Mouse (Mus musculus): ENCODE results near the gene Dlg1. TPM values are rescaled to one million over a fixed set of nuclear protein-coding genes. Genes with fewer than 3 reads are reported as not detected.

Dlg1 gene
- polyA plus RNA-seq, 1 experiment from 2014 or later = 13.3 TPM

DNA sequence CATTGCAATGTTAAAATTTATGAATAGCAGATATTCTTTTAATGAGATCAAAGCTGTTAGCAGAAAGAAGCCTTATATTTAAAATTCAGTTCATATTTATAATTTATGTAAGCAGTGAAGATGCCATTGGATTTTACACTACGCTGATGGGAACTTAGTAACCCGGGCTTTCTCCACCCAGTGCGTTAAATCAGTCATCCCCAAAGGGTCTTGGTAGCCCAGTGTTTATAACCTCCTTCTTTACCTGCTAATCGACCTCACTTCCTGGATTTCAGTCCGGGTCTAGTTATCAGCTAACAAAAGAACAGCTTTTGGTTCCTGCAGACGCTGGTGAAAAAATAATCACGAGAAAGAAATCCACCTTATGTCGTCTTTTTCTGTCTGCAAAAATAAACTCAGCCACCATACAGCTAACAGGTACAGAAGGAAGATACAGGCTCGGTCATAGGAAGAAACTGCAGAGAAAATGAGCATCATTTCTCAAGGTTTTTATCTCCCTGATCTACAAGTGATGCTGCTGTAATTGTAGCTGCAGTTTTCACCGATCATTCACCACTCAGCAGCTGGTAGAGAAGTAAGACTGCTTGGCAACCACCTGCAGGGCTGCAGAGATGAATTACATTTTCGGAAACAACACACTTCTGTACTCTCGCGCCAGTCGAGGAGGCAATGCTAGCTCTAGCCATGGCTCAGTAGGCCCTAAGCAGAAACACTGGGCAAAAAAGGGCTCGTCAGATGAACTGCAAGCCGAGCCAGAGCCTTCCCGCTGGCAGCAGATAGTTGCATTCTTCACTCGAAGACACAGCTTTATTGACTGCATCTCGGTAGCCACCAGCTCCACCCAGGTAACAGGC lies 91.2 kb downstream of the Dlg1 start:
- no peaks in the 10 kb centered on the region for H3K27me3 ChIP-seq (replicated peaks)
- peaks cover 13% of the 10 kb centered on the region for H3K4me1 ChIP-seq
- no peaks in the 10 kb centered on the region for H3K9me3 ChIP-seq
- H3K27ac ChIP-seq = peak overlapping the region; percentile 78
- peak overlapping the region; percentile 30 for H3K4me3 ChIP-seq
- 54% methylated on average over 19 of the region's 19 CpGs for WGBS
- peak overlapping the region; percentile 24; the same call in 1 of the 2 replicates for H3K9ac ChIP-seq
- ATAC-seq (replicated peaks) = peak; percentile 62; the same call in 1 of the 2 replicates
- peak overlapping the region; percentile 41 for H3K4me2 ChIP-seq
- H3K36me3 ChIP-seq (replicated peaks) = no peaks in the 10 kb centered on the region

DNA sequence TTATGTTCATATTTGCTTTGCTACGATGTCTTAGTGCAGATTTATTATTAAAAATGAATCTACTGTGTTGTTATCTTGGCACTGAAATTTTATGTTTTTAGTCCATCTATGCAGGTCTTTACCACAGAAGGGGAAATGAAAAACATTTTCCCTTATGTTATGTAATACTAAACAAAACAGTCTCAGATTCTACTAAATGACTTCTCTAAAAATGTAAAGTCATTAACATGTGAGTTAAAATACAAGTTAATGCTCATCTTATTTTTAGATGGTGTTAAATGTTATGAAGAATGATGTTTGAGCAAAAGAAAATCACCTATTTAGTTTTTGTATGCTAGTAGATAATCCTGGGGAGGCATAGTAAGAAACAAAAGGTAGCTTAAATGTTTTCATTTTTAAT lies 91.8 kb downstream of the Dlg1 start:
- Histone ChIP-seq H3K27ac (peak overlapping the region; percentile 78), H3K9ac (0 out of 2 replicates have a peak overlapping the region, but pooled peaks have one; percentile 24), H3K4me2 (peak overlapping the region; percentile 41), H3K27me3 (replicated peaks) (no peaks in the 10 kb centered on the region), H3K9me3 (no peaks in the 10 kb centered on the region), H3K36me3 (replicated peaks) (no peaks in the 10 kb centered on the region), H3K4me3 (peak overlapping the region; percentile 30), H3K4me1 (peaks cover 13% of the 10 kb centered on the region)
- no peak for ATAC-seq (replicated peaks)
- WGBS = 87% methylated on average over 1 of the region's 1 CpGs

- no peaks in the 10 kb centered on the region for H3K27me3 ChIP-seq (replicated peaks)
- H3K9me3 ChIP-seq = no peaks in the 10 kb centered on the region
- H3K4me2 ChIP-seq = no peak overlapping the region; the same call in 1 of the 2 replicates
- no peak overlapping the region for H3K27ac ChIP-seq
- WGBS = 88% methylated on average over 5 of the region's 5 CpGs
- ATAC-seq (replicated peaks) = no peak
- H3K36me3 ChIP-seq (replicated peaks) = no peaks in the 10 kb centered on the region
- H3K4me3 ChIP-seq = no peak overlapping the region
- H3K4me1 ChIP-seq = peaks cover 13% of the 10 kb centered on the region
- H3K9ac ChIP-seq = no peak overlapping the region
Observed at GRCm38 (mm10) chr16:31756436-31756835, 93.2 kb downstream of the Dlg1 start.

DNA sequence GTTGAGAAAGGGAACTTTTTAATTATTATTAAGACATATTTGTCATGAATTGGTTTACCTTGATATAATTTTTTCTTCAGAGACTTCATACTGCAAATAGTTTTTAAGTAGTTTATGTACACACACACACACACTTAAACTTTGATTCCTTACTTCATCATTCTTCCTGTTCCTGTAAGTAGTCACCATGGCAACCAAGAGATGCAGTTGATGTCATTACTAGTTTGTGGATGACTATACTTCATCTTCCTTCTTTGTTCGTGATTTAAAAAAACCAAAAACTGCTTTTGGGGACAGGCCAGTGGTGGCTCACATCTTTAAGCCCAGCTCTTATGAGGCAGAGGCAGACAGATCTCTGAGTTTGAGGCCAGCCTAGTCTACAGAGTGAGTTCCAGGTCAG lies 94.4 kb downstream of the Dlg1 start:
- ATAC-seq (replicated peaks) = no peak
- H3K9ac ChIP-seq = no peak overlapping the region
- no peaks in the 10 kb centered on the region for H3K9me3 ChIP-seq
- 78% methylated on average over 1 of the region's 1 CpGs for WGBS
- no peaks in the 10 kb centered on the region for H3K27me3 ChIP-seq (replicated peaks)
- H3K4me2 ChIP-seq = no peak overlapping the region
- no peaks in the 10 kb centered on the region for H3K36me3 ChIP-seq (replicated peaks)
- peaks cover 13% of the 10 kb centered on the region for H3K4me1 ChIP-seq
- no peak overlapping the region for H3K27ac ChIP-seq
- H3K4me3 ChIP-seq = no peak overlapping the region

GRCm38 (mm10) chr16:31759416-31759815 lies 96.2 kb downstream of the Dlg1 start:
- no peak for ATAC-seq (replicated peaks)
- Histone ChIP-seq H3K4me2 (no peak overlapping the region), H3K4me1 (peaks cover 10% of the 10 kb centered on the region), H3K4me3 (no peak overlapping the region), H3K36me3 (replicated peaks) (no peaks in the 10 kb centered on the region), H3K9ac (no peak overlapping the region), H3K27ac (no peak overlapping the region), H3K27me3 (replicated peaks) (no peaks in the 10 kb centered on the region), H3K9me3 (no peaks in the 10 kb centered on the region)
- WGBS = 74% methylated on average over 6 of the region's 6 CpGs

- peak overlapping the region; percentile 79 for H3K27ac ChIP-seq
- peaks cover 5% of the 10 kb centered on the region; the same call in 1 of the 2 replicates for H3K4me1 ChIP-seq
- no peak overlapping the region for H3K4me3 ChIP-seq
- no peak overlapping the region for H3K9ac ChIP-seq
- no peaks in the 10 kb centered on the region for H3K27me3 ChIP-seq (replicated peaks)
- no peak overlapping the region for H3K4me2 ChIP-seq
- ATAC-seq (replicated peaks) = peak; percentile 77
- no peaks in the 10 kb centered on the region for H3K36me3 ChIP-seq (replicated peaks)
- H3K9me3 ChIP-seq = no peaks in the 10 kb centered on the region
- 73% methylated on average over 6 of the region's 6 CpGs for WGBS
Observed at GRCm38 (mm10) chr16:31766298-31766697, 103.1 kb downstream of the Dlg1 start.

- Histone ChIP-seq H3K36me3 (replicated peaks) (no peaks in the 10 kb centered on the region), H3K4me2 (no peak overlapping the region), H3K4me3 (no peak overlapping the region), H3K27me3 (replicated peaks) (no peaks in the 10 kb centered on the region), H3K4me1 (peaks cover 5% of the 10 kb centered on the region; the same call in 1 of the 2 replicates), H3K9ac (no peak overlapping the region), H3K27ac (peak overlapping the region; percentile 60; the same call in 1 of the 2 replicates), H3K9me3 (no peaks in the 10 kb centered on the region)
- 19% methylated on average over 3 of the region's 3 CpGs for WGBS
- peak; percentile 95 for ATAC-seq (replicated peaks)
Observed at GRCm38 (mm10) chr16:31766715-31767114, 103.5 kb downstream of the Dlg1 start.

GRCm38 (mm10) chr16:31775924-31776323 lies 112.7 kb downstream of the Dlg1 start:
- WGBS = 87% methylated on average over 10 of the region's 10 CpGs
- Histone ChIP-seq H3K9me3 (no peaks in the 10 kb centered on the region), H3K4me3 (no peak overlapping the region), H3K36me3 (replicated peaks) (no peaks in the 10 kb centered on the region), H3K4me2 (no peak overlapping the region), H3K27ac (no peak overlapping the region), H3K4me1 (no peaks in the 10 kb centered on the region), H3K9ac (no peak overlapping the region), H3K27me3 (replicated peaks) (no peaks in the 10 kb centered on the region)
- ATAC-seq (replicated peaks) = no peak

DNA sequence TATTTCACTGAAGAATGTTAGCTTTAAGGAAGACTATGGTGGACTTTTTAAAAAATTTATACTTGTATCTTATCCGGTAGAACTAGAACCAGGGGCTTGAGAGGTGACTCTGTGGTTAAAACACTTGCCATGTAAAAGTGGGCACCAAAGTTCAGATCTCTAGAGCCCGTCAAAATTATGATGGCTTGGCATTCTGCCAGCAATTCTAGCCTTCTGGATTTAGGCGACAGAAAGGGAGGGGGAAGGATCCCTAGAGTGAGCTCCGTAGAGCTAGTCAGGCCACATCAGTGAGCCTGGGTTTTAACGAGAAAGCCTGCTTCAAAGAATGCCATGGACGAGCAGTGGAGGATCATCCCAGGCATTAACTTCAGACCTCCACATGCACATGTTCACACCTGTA lies 117.8 kb downstream of the Dlg1 start:
- no peak overlapping the region for H3K9ac ChIP-seq
- H3K4me2 ChIP-seq = no peak overlapping the region
- no peaks in the 10 kb centered on the region for H3K9me3 ChIP-seq
- WGBS = 52% methylated on average over 6 of the region's 6 CpGs
- no peaks in the 10 kb centered on the region for H3K4me1 ChIP-seq
- H3K4me3 ChIP-seq = no peak overlapping the region
- no peak overlapping the region for H3K27ac ChIP-seq
- H3K27me3 ChIP-seq (replicated peaks) = no peaks in the 10 kb centered on the region
- no peaks in the 10 kb centered on the region for H3K36me3 ChIP-seq (replicated peaks)
- ATAC-seq (replicated peaks) = no peak

DNA sequence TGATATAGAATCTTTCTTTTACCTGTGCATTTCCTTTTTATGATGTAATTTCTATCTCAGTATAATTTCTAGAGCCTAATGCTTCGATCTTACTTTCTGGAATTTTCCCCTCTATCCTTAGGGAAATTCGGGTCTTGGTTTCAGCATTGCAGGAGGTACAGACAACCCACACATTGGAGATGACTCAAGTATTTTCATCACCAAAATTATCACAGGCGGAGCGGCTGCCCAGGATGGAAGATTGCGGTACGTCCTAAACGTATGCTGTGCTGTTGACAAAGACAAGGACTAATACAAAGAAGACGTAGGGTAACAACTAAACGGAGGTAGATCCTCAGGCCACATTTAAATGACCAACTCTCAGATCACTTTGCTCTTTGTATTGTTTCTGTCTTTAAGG lies 126.8 kb downstream of the Dlg1 start:
- Histone ChIP-seq H3K4me1 (no peaks in the 10 kb centered on the region), H3K9me3 (no peaks in the 10 kb centered on the region), H3K36me3 (replicated peaks) (peaks cover 4% of the 10 kb centered on the region; the same call in 1 of the 2 replicates), H3K4me2 (no peak overlapping the region), H3K4me3 (no peak overlapping the region), H3K27me3 (replicated peaks) (no peaks in the 10 kb centered on the region), H3K27ac (no peak overlapping the region), H3K9ac (no peak overlapping the region)
- no peak for ATAC-seq (replicated peaks)
- 94% methylated on average over 9 of the region's 9 CpGs for WGBS

GRCm38 (mm10) chr16:31803644-31804043 lies 140.4 kb downstream of the Dlg1 start:
- Histone ChIP-seq H3K4me3 (no peak overlapping the region), H3K4me1 (no peaks in the 10 kb centered on the region), H3K27me3 (replicated peaks) (no peaks in the 10 kb centered on the region), H3K4me2 (no peak overlapping the region), H3K27ac (no peak overlapping the region), H3K9me3 (no peaks in the 10 kb centered on the region), H3K9ac (no peak overlapping the region), H3K36me3 (replicated peaks) (peaks cover 4% of the 10 kb centered on the region; the same call in 1 of the 2 replicates)
- 94% methylated on average over 3 of the region's 3 CpGs for WGBS
- ATAC-seq (replicated peaks) = no peak

GRCm38 (mm10) chr16:31826049-31826448 lies 162.8 kb downstream of the Dlg1 start:
- H3K4me2 ChIP-seq = no peak overlapping the region
- H3K9ac ChIP-seq = no peak overlapping the region
- no peaks in the 10 kb centered on the region for H3K27me3 ChIP-seq (replicated peaks)
- no peaks in the 10 kb centered on the region for H3K36me3 ChIP-seq (replicated peaks)
- H3K9me3 ChIP-seq = no peaks in the 10 kb centered on the region
- WGBS = 17% methylated on average over 4 of the region's 4 CpGs
- no peak overlapping the region for H3K27ac ChIP-seq
- H3K4me1 ChIP-seq = no peaks in the 10 kb centered on the region
- H3K4me3 ChIP-seq = no peak overlapping the region
- ATAC-seq (replicated peaks) = no peak

- no peak overlapping the region for H3K27ac ChIP-seq
- H3K9me3 ChIP-seq = no peaks in the 10 kb centered on the region
- H3K9ac ChIP-seq = no peak overlapping the region
- no peaks in the 10 kb centered on the region for H3K27me3 ChIP-seq (replicated peaks)
- no peak for ATAC-seq (replicated peaks)
- no peak overlapping the region for H3K4me2 ChIP-seq
- no peaks in the 10 kb centered on the region for H3K4me1 ChIP-seq
- 95% methylated on average over 4 of the region's 4 CpGs for WGBS
- no peak overlapping the region for H3K4me3 ChIP-seq
- H3K36me3 ChIP-seq (replicated peaks) = no peaks in the 10 kb centered on the region
Observed at GRCm38 (mm10) chr16:31830726-31831125, 167.5 kb downstream of the Dlg1 start.

Measured in midbrain, embryonic 15.5 days (tissue).